Mouse (Mus musculus) forebrain, embryonic 14.5 days (tissue): ENCODE measurements around the gene Rasa1. TPM values are rescaled to one million over a fixed set of nuclear protein-coding genes. Genes with fewer than 3 reads are reported as not detected.

Experiments used
- ATAC-seq: fragments of 200-750 bp; cut with Nextera tagmentation; 2 replicates; pipeline ENCODE4 v1.8.0; 2017; ENCODE audit warnings: mild to moderate bottlenecking, moderate library complexity
- DNase-seq: peaks from one replicate; pipeline ENCODE4 v3.0.0-alpha.2; 2015; ENCODE audit warnings: low spot score
- H3K27ac ChIP-seq: fragments of 300-500 bp; sonication (generic); 2 replicates; pipeline ENCODE4 v1.5.1; 2014; ENCODE audit warnings: low read depth, mild to moderate bottlenecking, control low read depth, low read length, moderate library complexity
- H3K27me3 ChIP-seq: fragments of 300-500 bp; sonication (generic); replicated peaks from 2 replicates; pipeline ENCODE4 v1.6.1; 2014; ENCODE audit warnings: low read length, control low read depth, mixed read lengths; ENCODE audit not compliant: control insufficient read depth, insufficient read depth
- H3K36me3 ChIP-seq: fragments of 300-500 bp; sonication (generic); 2 replicates; pipeline ENCODE4 v1.6.1; 2014; ENCODE audit warnings: low read length, control low read depth; ENCODE audit not compliant: control insufficient read depth, insufficient read depth
- H3K4me1 ChIP-seq: fragments of 300-500 bp; sonication (generic); 2 replicates; pipeline ENCODE4 v1.6.1; 2014; ENCODE audit warnings: antibody characterized with exemption, low read length, control low read depth; ENCODE audit not compliant: control insufficient read depth, insufficient read depth
- H3K4me2 ChIP-seq: fragments of 300-500 bp; sonication (generic); 2 replicates; pipeline ENCODE4 v1.6.1; 2014; ENCODE audit warnings: mild to moderate bottlenecking, control low read depth, low read length
- H3K4me3 ChIP-seq: fragments of 300-500 bp; sonication (generic); 2 replicates; pipeline ENCODE4 v1.5.1; 2014; ENCODE audit warnings: low read depth, low read length, control low read depth
- H3K9ac ChIP-seq: fragments of 300-500 bp; sonication (generic); 2 replicates; pipeline ENCODE4 v1.6.1; 2014; ENCODE audit warnings: mild to moderate bottlenecking, low read length, control low read depth, moderate library complexity
- H3K9me3 ChIP-seq: fragments of 300-500 bp; sonication (generic); replicated peaks from 2 replicates; pipeline ENCODE4 v1.6.1; 2016; ENCODE audit warnings: low read length, control low read depth, mixed read lengths; ENCODE audit not compliant: control insufficient read depth
- WGBS: fragments of 180-500 bp; shearing (Covaris S2); extraction: QIAGEN DNeasy Blood & Tissue Kit; methylation state at CpG from one replicate; pipeline ENCODE4 v1.1.7; 2014; 5-methylcytosine and 5-hydroxymethylcytosine counted together
- polyA plus RNA-seq: library from polyadenylated mRNA; unstranded; fragments of >200 nt; fragmentation: Nextera tagmentation; extraction: Ambion mirVana; gene quantifications from 2 replicates; pipeline ENCODE4 v1.2.1, GENCODE M21; 2014

Rasa1 gene
- polyA plus RNA-seq, 1 experiment from 2014 or later: 77.4 TPM

- Histone ChIP-seq H3K9me3 (no peaks in the 10 kb centered on the region), H3K27me3 (no peaks in the 10 kb centered on the region), H3K4me1 (peaks cover 4% of the 10 kb centered on the region; the same call in 1 of the 2 replicates), H3K27ac (peak overlapping the region; percentile 79), H3K36me3 (peaks cover 13% of the 10 kb centered on the region), H3K4me2 (peak overlapping the region; percentile 91), H3K4me3 (peak overlapping the region; percentile 81), H3K9ac (peak overlapping the region; percentile 88)
- 2% methylated on average over 17 of the region's 17 CpGs for WGBS
- ATAC-seq (peak; percentile 79), DNase-seq (peak; percentile 55)
These were observed 99.2 kb downstream of the Rasa1 start for GRCm38 (mm10) chr13:85189644-85190121.

- DNase-seq (peak; percentile 95), ATAC-seq (peak; percentile 98)
- Histone ChIP-seq H3K27ac (peak within 1 kb of the TSS; percentile 79), H3K27me3 (no peaks in the 10 kb centered on the region), H3K36me3 (peaks cover 13% of the 10 kb centered on the region), H3K9ac (peak within 1 kb of the TSS; percentile 88), H3K4me2 (peak within 1 kb of the TSS; percentile 91), H3K9me3 (no peaks in the 10 kb centered on the region), H3K4me1 (peaks cover 4% of the 10 kb centered on the region; the same call in 1 of the 2 replicates), H3K4me3 (peak within 1 kb of the TSS; percentile 81)
- 1% methylated on average over 44 of the region's 44 CpGs for WGBS
These were observed 99.9 kb downstream of the Rasa1 start, which contains the start of gene Ccnh for GRCm38 (mm10) chr13:85188903-85189643. TSS of gene Ccnh (plus strand) at chr13:85189408.

Other genes with a start within 250 kb of the Rasa1 start
- gene Ccnh, start 99.7 kb downstream of the Rasa1 start, polyA plus RNA-seq: 108 and 118 TPM in 2 replicates